11 mouse cellular contexts compared by ENCODE assay signal in the genomic region with DNA sequence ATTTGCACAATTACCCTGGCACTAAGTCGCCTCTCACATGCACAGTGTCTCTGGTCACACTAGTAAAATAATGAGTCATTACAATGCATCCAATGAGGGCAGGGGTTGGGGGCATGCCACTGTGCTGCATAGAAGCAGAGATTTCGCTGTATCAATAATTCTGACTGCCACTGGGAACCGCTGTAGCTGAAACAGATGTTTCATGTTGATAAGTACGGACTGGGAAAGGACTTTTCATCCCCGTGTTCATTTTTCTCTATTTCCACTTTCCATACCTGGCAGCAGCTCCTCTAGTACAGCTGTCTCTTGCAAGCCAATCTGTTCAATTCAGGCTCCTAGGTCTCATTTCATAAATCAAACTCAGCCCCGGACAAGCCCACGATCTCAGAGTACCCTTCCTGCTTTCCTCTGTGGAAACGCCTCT.
DNase-seq lines count a peak whose midpoint lies in the region; ATAC-seq lines count a peak whose summit lies in the region.
"Had no signal": no experiment of that assay in that cellular context is flagged by ENCODE, and none has a peak within 500 bp of the region (broad histone marks: within the 10 kb centered on the region; RNA-seq: fewer than 3 reads in every experiment).

No protein-coding gene starts in this region.

- H3K27ac ChIP-seq in limb, embryonic 13.5 days = no peak overlapping the region
- H3K27ac ChIP-seq: heart, adult 2 months had no signal

- DNase-seq in layer of hippocampus, adult 11-12 months (ENCODE audit: low spot score) = peak; percentile 30
- no peak for DNase-seq in layer of hippocampus, adult 8-10 months (ENCODE audit: low spot score in 2 of 2)
- DNase-seq in right cerebral cortex, postnatal 25 days = peak; percentile 15
- DNase-seq in right cerebral cortex, postnatal 14 days = no peak
- no peak for DNase-seq in adrenal gland, postnatal 25 days
- DNase-seq in natural killer cell, adult 2 months (ENCODE audit: low spot score in 2 of 2) = no peak
- DNase-seq: heart, adult 2 months; heart, postnatal 4 days; lung, adult 18-20 months had no signal

- no peaks in the 10 kb centered on the region for H3K9me3 ChIP-seq in limb, embryonic 13.5 days

- peak overlapping the region; percentile 43 for H3K4me2 ChIP-seq in limb, embryonic 13.5 days (replicated peaks)

- 28% methylated on average over 8 of the region's 8 CpGs for WGBS in limb, embryonic 13.5 days

- no peak overlapping the region for H3K4me3 ChIP-seq in limb, embryonic 13.5 days
- H3K4me3 ChIP-seq: heart, adult 2 months; myocyte had no signal

- no peak overlapping the region for H3K9ac ChIP-seq in limb, embryonic 13.5 days

- no peak; the same call in 1 of the 2 replicates for ATAC-seq in limb, embryonic 13.5 days (ENCODE audit: low FRiP score, low read depth)

- no peaks in the 10 kb centered on the region for H3K27me3 ChIP-seq in limb, embryonic 13.5 days

- no peaks in the 10 kb centered on the region for H3K36me3 ChIP-seq in limb, embryonic 13.5 days

- peaks cover 17% of the 10 kb centered on the region for H3K4me1 ChIP-seq in limb, embryonic 13.5 days

Comparison
In these comparisons a context has a peak if more than half of its experiments do, and no peak if none do; other contexts are left out.
1. DNase-seq: peak in layer of hippocampus, adult 11-12 months (single experiment) and right cerebral cortex, postnatal 25 days (single experiment); none in layer of hippocampus, adult 8-10 months (0 of 2), right cerebral cortex, postnatal 14 days (single experiment), adrenal gland, postnatal 25 days (single experiment) and natural killer cell, adult 2 months (0 of 2).